Comparison of ENCODE assay signal across 18 mouse cellular contexts in genomic region chr17:83562153-83563010, GRCm38 (mm10). TPM values are rescaled to one million over a fixed set of nuclear protein-coding genes. Genes with fewer than 3 reads are reported as not detected.
DNase-seq lines count a peak whose midpoint lies in the region; ATAC-seq and TF ChIP-seq lines count a peak whose summit lies in the region.
"Had no signal": no experiment of that assay in that cellular context is flagged by ENCODE, and none has a peak within 500 bp of the region (broad histone marks: within the 10 kb centered on the region; RNA-seq: fewer than 3 reads in every experiment).

No protein-coding gene starts in this region.

- 85% methylated on average over 5 of the region's 5 CpGs for WGBS in heart, embryonic 12.5 days
- WGBS in hindbrain, embryonic 10.5 days, result 92% methylated on average over 5 of the region's 5 CpGs
- WGBS in midbrain, postnatal 0 days, result 81% methylated on average over 5 of the region's 5 CpGs

- peaks cover 11% of the 10 kb centered on the region; the same call in 1 of the 2 replicates for H3K4me1 ChIP-seq in heart, embryonic 12.5 days (replicated peaks)
- H3K4me1 ChIP-seq in hindbrain, embryonic 10.5 days (replicated peaks), result peaks cover 29% of the 10 kb centered on the region
- no peaks in the 10 kb centered on the region for H3K4me1 ChIP-seq in midbrain, postnatal 0 days (ENCODE audit: insufficient read depth, low read length)

- intact Hi-C loops in heart, postnatal 25 days (cut with DNase I), result no loop called here
- intact Hi-C loops in left cerebral cortex, postnatal 14 days (cut with DNase I), result no loop called here

- no peak for DNase-seq in heart, postnatal 25 days (ENCODE audit: low spot score)
- DNase-seq in c-Kit-negative CD71-positive TER-119-positive erythroid progenitor cells, embryonic 14.5 days (ENCODE audit: low read depth, low spot score), result peak; percentile 80
- DNase-seq in liver, result peak; percentile 84
- no peak for DNase-seq in hindbrain, embryonic 10.5 days (ENCODE audit: low spot score)
- no peak for DNase-seq in midbrain, postnatal 0 days (ENCODE audit: low spot score)
- no peak for DNase-seq in left cerebral cortex, postnatal 14 days (ENCODE audit: low spot score in 2 of 2)
- DNase-seq: B cell, adult 2 months; cerebellum, adult 11 months; cerebellum, postnatal 14 days; gastrocnemius, postnatal 25 days; lung, adult 2 months; lung, postnatal 4 days; right cerebral cortex, postnatal 25 days had no signal

- no peak overlapping the region for H3K9ac ChIP-seq in heart, embryonic 12.5 days
- H3K9ac ChIP-seq in midbrain, postnatal 0 days (replicated peaks; ENCODE audit: low read length, poor library complexity, severe bottlenecking), result no peak overlapping the region
- H3K9ac ChIP-seq: kidney, embryonic 15.5 days; midbrain, embryonic 12.5 days had no signal

- ATAC-seq in heart, embryonic 12.5 days (ENCODE audit: insufficient number of reproducible peaks, low FRiP score), result peak; percentile 76
- ATAC-seq in megakaryocyte progenitor cell, adult 5-6 weeks (replicated peaks; ENCODE audit: poor library complexity), result peak; percentile 82
- no peak for ATAC-seq in midbrain, postnatal 0 days (ENCODE audit: low FRiP score)

- H3K27me3 ChIP-seq in heart, embryonic 12.5 days (replicated peaks), result no peaks in the 10 kb centered on the region
- H3K27me3 ChIP-seq in hindbrain, embryonic 10.5 days (ENCODE audit: insufficient read depth, poor library complexity, severe bottlenecking), result no peaks in the 10 kb centered on the region
- no peaks in the 10 kb centered on the region for H3K27me3 ChIP-seq in midbrain, postnatal 0 days (ENCODE audit: insufficient read depth, low read length)
- H3K27me3 ChIP-seq: kidney, embryonic 15.5 days; midbrain, embryonic 12.5 days had no signal

- H3K4me3 ChIP-seq in heart, embryonic 12.5 days, result no peak overlapping the region
- H3K4me3 ChIP-seq in hindbrain, embryonic 10.5 days, result no peak overlapping the region
- H3K4me3 ChIP-seq in midbrain, postnatal 0 days (ENCODE audit: low read depth, low read length), result no peak overlapping the region
- H3K4me3 ChIP-seq: kidney, embryonic 15.5 days; limb, embryonic 10.5 days; midbrain, embryonic 12.5 days had no signal

- H3K27ac ChIP-seq in heart, embryonic 12.5 days (ENCODE audit: poor library complexity, severe bottlenecking), result peak overlapping the region; percentile 60; the same call in 1 of the 2 replicates
- no peak overlapping the region for H3K27ac ChIP-seq in hindbrain, embryonic 10.5 days
- no peak overlapping the region for H3K27ac ChIP-seq in midbrain, postnatal 0 days (ENCODE audit: low read depth, low read length)
- H3K27ac ChIP-seq: kidney, embryonic 15.5 days; limb, embryonic 10.5 days; midbrain, embryonic 12.5 days had no signal

- no peak for TF ChIP-seq CTCF in midbrain, postnatal 0 days (IDR thresholded peaks at IDR 0.05)

- H3K9me3 ChIP-seq in heart, embryonic 12.5 days (replicated peaks), result no peaks in the 10 kb centered on the region
- H3K9me3 ChIP-seq in hindbrain, embryonic 10.5 days, result no peaks in the 10 kb centered on the region
- no peaks in the 10 kb centered on the region for H3K9me3 ChIP-seq in midbrain, postnatal 0 days (ENCODE audit: low read length)
- H3K9me3 ChIP-seq: kidney, embryonic 15.5 days; limb, embryonic 10.5 days; midbrain, embryonic 12.5 days had no signal

- no peaks in the 10 kb centered on the region for H3K36me3 ChIP-seq in heart, embryonic 12.5 days
- H3K36me3 ChIP-seq in hindbrain, embryonic 10.5 days, result no peaks in the 10 kb centered on the region
- H3K36me3 ChIP-seq in midbrain, postnatal 0 days (ENCODE audit: insufficient read depth, low read length), result no peaks in the 10 kb centered on the region
- H3K36me3 ChIP-seq: kidney, embryonic 15.5 days; limb, embryonic 10.5 days; midbrain, embryonic 12.5 days had no signal

- no peak overlapping the region for H3K4me2 ChIP-seq in heart, embryonic 12.5 days
- no peak overlapping the region for H3K4me2 ChIP-seq in midbrain, postnatal 0 days (ENCODE audit: low read depth, low read length, poor library complexity, severe bottlenecking)
- H3K4me2 ChIP-seq: kidney, embryonic 15.5 days; midbrain, embryonic 12.5 days had no signal

RNA-seq across cellular contexts. Expression of gene Cox7a2l, which starts 45.3 kb away (rescaled TPM):
- 188 and 192 TPM in 2 replicates for polyA plus RNA-seq in heart, embryonic 12.5 days (2016; fragmentation: Nextera tagmentation; extraction: Ambion mirVana)
- total RNA-seq in heart, postnatal 25 days (2021), result 100 to 1,000 TPM; 290 to 313 TPM
- 219 and 228 TPM in 2 replicates for total RNA-seq in megakaryocyte progenitor cell, adult 5-6 weeks (2015)
- 193 and 195 TPM in 2 replicates for total RNA-seq in megakaryocyte progenitor cell, adult 5-6 weeks (2017)
- 137 and 146 TPM in 2 replicates for polyA plus RNA-seq in hindbrain, embryonic 10.5 days (2016; fragmentation: Nextera tagmentation; extraction: Ambion mirVana)
- total RNA-seq in midbrain, postnatal 0 days (2014; rRNA removed), result 354 and 498 TPM in 2 replicates
- polyA plus RNA-seq in midbrain, postnatal 0 days (2015; fragmentation: Nextera tagmentation; extraction: Ambion mirVana), result 228 and 230 TPM in 2 replicates
- 100 to 1,000 TPM; 172 to 178 TPM for total RNA-seq in left cerebral cortex, postnatal 14 days (2021)

Comparison
In these comparisons a context has a peak if more than half of its experiments do, and no peak if none do; other contexts are left out.
1. DNase-seq: peak in c-Kit-negative CD71-positive TER-119-positive erythroid progenitor cells, embryonic 14.5 days (single experiment) and liver (single experiment); none in heart, postnatal 25 days (single experiment), hindbrain, embryonic 10.5 days (single experiment), midbrain, postnatal 0 days (single experiment) and left cerebral cortex, postnatal 14 days (0 of 2).